Mouse (Mus musculus): ENCODE data around the gene Cdipt.

GRCm38 (mm10) chr7:127021563-127022527, 46.1 kb downstream of the Cdipt start:
- TF ChIP-seq CTCF (IDR thresholded peaks at IDR 0.05; ENCODE audit: extremely low read depth, insufficient read depth, insufficient read length, insufficient replicate concordance), result no peak
- no peak for TF ChIP-seq POLR2A (IDR thresholded peaks at IDR 0.05; ENCODE audit: low read depth, low read length)
